Mouse (Mus musculus) liver, embryonic 13.5 days (tissue): ENCODE data around the gene Slc2a6. TPM values are rescaled to one million over a fixed set of nuclear protein-coding genes. Genes with fewer than 3 reads are reported as not detected.

Experiments used
- ATAC-seq: fragments of 200-750 bp; cut with Nextera tagmentation; 2 replicates; pipeline ENCODE4 v1.8.0; 2017; ENCODE audit warnings: low read depth, mild to moderate bottlenecking, moderate number of reproducible peaks, moderate library complexity
- DNase-seq: peaks from one replicate; pipeline ENCODE4 v3.0.0; 2022
- H3K27ac ChIP-seq: fragments of 300-500 bp; sonication (generic); 2 replicates; pipeline ENCODE4 v1.5.1; 2015; ENCODE audit warnings: moderate library complexity, mild to moderate bottlenecking, inconsistent platforms
- H3K27me3 ChIP-seq: fragments of 300-500 bp; sonication (generic); 2 replicates; pipeline ENCODE4 v1.6.1; 2015; ENCODE audit warnings: mild to moderate bottlenecking, inconsistent platforms
- H3K36me3 ChIP-seq: fragments of 300-500 bp; sonication (generic); 2 replicates; pipeline ENCODE4 v1.6.1; 2015; ENCODE audit warnings: mild to moderate bottlenecking, inconsistent platforms
- H3K4me1 ChIP-seq: fragments of 300-500 bp; sonication (generic); replicated peaks from 2 replicates; pipeline ENCODE4 v1.6.1; 2015; ENCODE audit warnings: inconsistent platforms
- H3K4me2 ChIP-seq: fragments of 300-500 bp; sonication (generic); 2 replicates; pipeline ENCODE4 v1.6.1; 2015; ENCODE audit warnings: inconsistent platforms, mild to moderate bottlenecking, moderate library complexity
- H3K4me3 ChIP-seq: fragments of 300-500 bp; sonication (generic); replicated peaks from 2 replicates; pipeline ENCODE4 v1.5.1; 2015; ENCODE audit warnings: mild to moderate bottlenecking, inconsistent platforms
- H3K9ac ChIP-seq: fragments of 300-500 bp; sonication (generic); 2 replicates; pipeline ENCODE4 v1.6.1; 2015; ENCODE audit warnings: mild to moderate bottlenecking, inconsistent platforms
- H3K9me3 ChIP-seq: fragments of 300-500 bp; sonication (generic); replicated peaks from 2 replicates; pipeline ENCODE4 v1.6.1; 2016; ENCODE audit warnings: inconsistent platforms
- WGBS: fragments of 180-500 bp; shearing (Covaris S2); methylation state at CpG from one replicate; pipeline ENCODE4 v1.1.7; 2015; ENCODE audit not compliant: insufficient replicate concordance; 5-methylcytosine and 5-hydroxymethylcytosine counted together
- polyA plus RNA-seq: library from polyadenylated mRNA; unstranded; fragments of >200 nt; fragmentation: Nextera tagmentation; extraction: Ambion mirVana; gene quantifications from 2 replicates; pipeline ENCODE4 v1.2.1, GENCODE M21; 2015

Slc2a6 gene
- polyA plus RNA-seq, 1 experiment from 2014 or later: 0.20 TPM

DNA sequence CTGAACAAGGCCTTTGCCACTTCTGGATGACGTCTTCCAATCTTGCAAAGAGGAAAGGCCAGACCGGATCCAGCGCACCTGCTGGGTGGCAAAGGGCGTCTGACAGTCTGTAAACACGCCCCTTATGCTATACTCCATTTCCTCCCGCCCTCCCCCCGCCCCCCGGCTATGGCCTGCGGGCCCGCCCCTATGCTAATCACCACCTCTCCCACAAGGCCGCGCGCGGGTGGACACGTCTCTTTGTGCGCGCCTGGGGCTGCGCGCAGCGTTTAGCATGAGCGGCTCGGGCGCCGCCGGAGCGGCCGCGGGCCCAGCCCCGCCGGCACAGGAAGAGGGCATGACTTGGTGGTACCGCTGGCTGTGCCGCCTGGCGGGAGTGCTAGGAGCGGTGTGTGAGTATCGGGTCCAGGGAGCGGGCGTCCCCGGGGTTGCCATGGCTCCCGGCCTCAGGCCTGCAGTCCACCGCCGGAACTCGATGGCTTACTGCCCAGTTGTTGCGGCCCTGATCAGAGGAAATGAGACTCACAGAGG is 18.0 kb downstream of the Slc2a6 start, which contains the start of gene Cacfd1:
Gene Cacfd1, plus strand, starts transcription at position 213 of the 531 bp plus-strand sequence.
- H3K4me3 ChIP-seq: peak within 1 kb of the TSS; percentile 70
- H3K9ac ChIP-seq: peak within 1 kb of the TSS; percentile 84
- peak within 1 kb of the TSS; percentile 80 for H3K4me2 ChIP-seq
- peak; percentile 93 for ATAC-seq
- H3K27me3 ChIP-seq: no peaks in the 10 kb centered on the region
- WGBS: under 1% methylated on average over 43 of the region's 43 CpGs
- H3K9me3 ChIP-seq: no peaks in the 10 kb centered on the region
- H3K4me1 ChIP-seq: peaks cover 22% of the 10 kb centered on the region
- H3K36me3 ChIP-seq: peaks cover 10% of the 10 kb centered on the region
- DNase-seq: peak; percentile 78
- peak within 1 kb of the TSS; percentile 43 for H3K27ac ChIP-seq

DNA sequence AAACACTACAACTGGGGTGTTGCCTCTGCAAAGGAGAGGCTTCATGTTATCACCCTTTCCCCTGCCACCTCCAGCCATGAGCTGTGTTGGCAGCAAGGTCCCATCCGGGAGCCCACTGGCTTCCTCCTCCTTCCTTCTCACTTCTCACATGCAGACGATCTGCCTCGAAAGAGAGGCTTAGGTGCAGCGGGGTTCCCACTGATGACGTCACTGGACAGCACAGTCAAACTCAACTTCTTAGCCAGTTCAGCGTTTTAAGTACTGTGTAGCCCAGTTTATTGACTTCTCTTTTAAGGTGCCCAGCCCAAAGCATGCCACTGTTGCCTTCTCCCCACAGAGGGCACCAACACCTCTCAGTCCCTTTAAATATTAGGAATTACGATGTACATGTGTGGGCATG is 20.1 kb downstream of the Slc2a6 start:
- ATAC-seq (no peak), DNase-seq (no peak)
- H3K27ac ChIP-seq: no peak overlapping the region
- 59% methylated on average over 7 of the region's 7 CpGs for WGBS
- no peaks in the 10 kb centered on the region for H3K36me3 ChIP-seq
- H3K4me1 ChIP-seq: peaks cover 22% of the 10 kb centered on the region
- H3K4me3 ChIP-seq: no peak overlapping the region
- H3K9ac ChIP-seq: no peak overlapping the region
- H3K27me3 ChIP-seq: no peaks in the 10 kb centered on the region
- H3K9me3 ChIP-seq: no peaks in the 10 kb centered on the region
- H3K4me2 ChIP-seq: no peak overlapping the region

DNA sequence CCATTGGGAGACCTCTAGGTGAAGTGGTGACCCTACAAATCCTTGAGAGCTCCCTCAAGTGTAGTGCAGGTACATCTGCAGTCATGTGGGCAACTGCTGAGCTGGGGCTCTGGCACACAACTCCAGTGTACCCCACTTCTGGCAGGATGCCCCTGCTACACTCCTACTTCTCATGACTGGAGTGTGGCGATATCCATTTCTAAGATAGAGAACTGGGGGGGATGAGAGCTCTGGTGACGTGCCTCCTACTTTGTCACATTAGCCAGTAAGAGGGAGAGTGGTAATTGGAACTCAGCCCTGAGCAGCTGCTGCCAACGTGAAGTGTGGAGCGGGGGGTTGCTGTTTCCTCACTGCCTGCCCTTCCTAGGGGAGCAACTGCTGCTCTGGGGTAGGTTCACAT is 21.5 kb downstream of the Slc2a6 start:
- Histone ChIP-seq H3K9ac (no peak overlapping the region), H3K9me3 (no peaks in the 10 kb centered on the region), H3K27me3 (no peaks in the 10 kb centered on the region), H3K4me3 (no peak overlapping the region), H3K36me3 (no peaks in the 10 kb centered on the region), H3K4me1 (peaks cover 19% of the 10 kb centered on the region), H3K27ac (no peak overlapping the region), H3K4me2 (no peak overlapping the region)
- 51% methylated on average over 4 of the region's 4 CpGs for WGBS
- ATAC-seq: no peak
- no peak for DNase-seq

DNA sequence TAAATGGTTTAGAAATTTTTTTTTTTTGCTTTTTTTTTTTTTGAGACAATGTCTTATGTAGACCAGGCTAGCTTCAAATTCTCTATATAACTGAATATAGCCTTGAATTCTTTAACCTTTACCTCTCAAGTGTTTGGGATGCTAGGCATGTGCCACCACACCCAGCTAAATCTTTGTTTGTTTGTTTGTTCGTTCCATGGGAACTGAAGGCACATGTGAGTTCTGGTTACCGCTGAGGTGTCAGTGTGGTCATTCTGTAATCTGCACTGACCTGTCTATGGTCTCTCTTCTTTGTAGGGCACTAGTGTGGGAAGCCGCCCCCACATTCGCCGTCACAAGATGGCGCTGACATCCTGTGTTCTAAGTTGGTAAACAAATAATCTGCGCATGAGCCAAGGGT is 29.8 kb downstream of the Slc2a6 start:
- Histone ChIP-seq H3K27ac (no peak overlapping the region), H3K4me2 (no peak overlapping the region), H3K9ac (no peak overlapping the region), H3K4me3 (no peak overlapping the region), H3K4me1 (peaks cover 6% of the 10 kb centered on the region), H3K9me3 (no peaks in the 10 kb centered on the region), H3K27me3 (no peaks in the 10 kb centered on the region), H3K36me3 (no peaks in the 10 kb centered on the region)
- no peak for DNase-seq
- no peak for ATAC-seq
- 66% methylated on average over 7 of the region's 7 CpGs for WGBS

DNA sequence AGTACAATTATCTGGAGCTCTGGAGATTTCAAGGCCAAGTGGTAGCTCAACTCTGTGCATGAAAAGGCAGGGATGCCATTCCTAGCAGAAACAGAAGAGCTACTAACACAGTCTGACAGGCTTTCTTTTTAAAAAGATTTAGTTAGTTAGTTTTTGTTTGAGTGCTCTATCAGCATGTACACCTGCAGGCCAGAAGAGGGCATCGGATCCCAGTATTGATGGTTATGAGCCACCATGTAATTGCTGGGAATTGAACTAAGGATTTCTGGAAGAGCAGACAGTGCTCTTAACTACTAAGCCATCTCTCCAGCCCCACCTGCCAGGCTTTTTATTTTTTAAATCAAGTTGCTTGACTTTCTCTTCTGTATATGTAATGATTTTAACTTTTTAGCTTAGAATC is 30.3 kb downstream of the Slc2a6 start:
- Histone ChIP-seq H3K27ac (no peak overlapping the region), H3K27me3 (no peaks in the 10 kb centered on the region), H3K9ac (no peak overlapping the region), H3K4me1 (peaks cover 6% of the 10 kb centered on the region), H3K36me3 (no peaks in the 10 kb centered on the region), H3K4me2 (no peak overlapping the region), H3K4me3 (no peak overlapping the region), H3K9me3 (no peaks in the 10 kb centered on the region)
- ATAC-seq: no peak
- 83% methylated on average over 1 of the region's 1 CpGs for WGBS
- no peak for DNase-seq

DNA sequence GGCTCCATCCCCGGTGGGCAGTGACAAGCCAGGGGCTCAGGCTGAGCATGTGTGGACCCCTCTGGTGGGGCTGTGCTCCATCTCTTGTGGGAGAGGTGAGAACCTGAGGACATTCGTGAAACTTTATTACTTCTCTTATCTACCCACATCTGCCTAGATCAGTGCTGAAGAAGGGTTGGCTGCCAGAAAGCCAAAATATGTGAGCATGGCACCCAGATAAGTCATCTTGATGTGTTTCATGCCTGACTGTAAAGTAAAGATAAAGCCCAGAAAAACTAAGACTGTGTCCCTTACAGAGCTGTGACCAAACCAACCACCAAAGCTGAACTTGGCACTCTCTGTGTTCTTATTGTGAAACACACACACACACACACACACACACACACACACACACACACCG is 33.9 kb downstream of the Slc2a6 start:
- H3K9me3 ChIP-seq: no peaks in the 10 kb centered on the region
- WGBS: 53% methylated on average over 3 of the region's 3 CpGs

DNA sequence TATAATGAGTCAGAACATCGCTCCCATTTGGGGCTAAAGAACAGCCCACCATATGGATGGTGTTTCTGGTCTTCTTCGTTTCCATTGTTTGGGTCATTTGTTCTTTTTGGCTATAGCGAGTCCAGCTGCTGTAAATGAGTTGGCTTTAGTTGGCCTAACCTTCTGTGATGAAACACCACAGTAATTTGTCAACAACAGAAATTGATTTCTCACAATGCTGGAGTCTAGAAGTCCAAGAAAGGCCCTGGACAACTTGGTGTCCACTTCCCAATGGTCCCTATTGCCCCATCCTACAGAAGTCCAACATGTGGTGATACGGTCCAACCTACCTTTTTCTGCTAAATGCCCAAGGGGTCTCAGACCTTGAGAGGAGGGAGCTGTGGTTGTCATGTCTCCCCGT is 43.2 kb downstream of the Slc2a6 start:
- ATAC-seq: no peak
- no peak overlapping the region for H3K4me3 ChIP-seq
- H3K36me3 ChIP-seq: no peaks in the 10 kb centered on the region
- 64% methylated on average over 5 of the region's 5 CpGs for WGBS
- no peaks in the 10 kb centered on the region for H3K9me3 ChIP-seq
- no peak overlapping the region for H3K4me2 ChIP-seq
- no peak overlapping the region for H3K27ac ChIP-seq
- no peak for DNase-seq
- no peak overlapping the region for H3K9ac ChIP-seq
- no peaks in the 10 kb centered on the region for H3K27me3 ChIP-seq
- 0 out of 2 replicates have a peak, but pooled peaks cover 9% of the 10 kb centered on the region for H3K4me1 ChIP-seq

More for the DNA sequence above, 33.9 kb downstream of the Slc2a6 start:
- no peaks in the 10 kb centered on the region for H3K27me3 ChIP-seq
- H3K4me1 ChIP-seq: peaks cover 6% of the 10 kb centered on the region
- no peaks in the 10 kb centered on the region for H3K36me3 ChIP-seq
- H3K4me3 ChIP-seq: no peak overlapping the region
- no peak for ATAC-seq
- no peak overlapping the region for H3K9ac ChIP-seq
- DNase-seq: no peak
- H3K27ac ChIP-seq: no peak overlapping the region
- H3K4me2 ChIP-seq: no peak overlapping the region

DNA sequence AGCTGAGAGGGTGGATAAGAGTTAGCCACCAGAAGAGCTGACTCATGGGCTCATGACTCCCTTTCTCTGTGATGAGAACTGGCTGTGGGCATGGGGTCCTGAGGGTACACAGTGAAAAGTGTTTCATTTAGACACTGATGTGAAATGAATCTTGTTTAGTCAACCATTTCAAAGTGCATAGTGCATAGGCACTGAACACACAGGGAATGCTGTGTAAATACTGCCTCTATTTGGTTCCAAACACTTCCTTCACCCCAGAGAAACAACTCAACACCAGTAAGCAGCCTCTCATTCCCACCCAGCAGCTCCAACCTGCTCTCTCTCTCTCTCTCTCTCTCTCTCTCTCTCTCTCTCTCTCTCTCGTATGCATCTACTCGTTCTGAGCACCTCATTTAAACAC is 43.6 kb downstream of the Slc2a6 start:
- DNase-seq: no peak
- H3K9ac ChIP-seq: no peak overlapping the region
- no peak overlapping the region for H3K4me3 ChIP-seq
- H3K4me2 ChIP-seq: no peak overlapping the region
- no peaks in the 10 kb centered on the region for H3K9me3 ChIP-seq
- H3K27ac ChIP-seq: no peak overlapping the region
- 45% methylated on average over 2 of the region's 2 CpGs for WGBS
- H3K4me1 ChIP-seq: 0 out of 2 replicates have a peak, but pooled peaks cover 9% of the 10 kb centered on the region
- no peaks in the 10 kb centered on the region for H3K27me3 ChIP-seq
- ATAC-seq: no peak
- H3K36me3 ChIP-seq: no peaks in the 10 kb centered on the region

DNA sequence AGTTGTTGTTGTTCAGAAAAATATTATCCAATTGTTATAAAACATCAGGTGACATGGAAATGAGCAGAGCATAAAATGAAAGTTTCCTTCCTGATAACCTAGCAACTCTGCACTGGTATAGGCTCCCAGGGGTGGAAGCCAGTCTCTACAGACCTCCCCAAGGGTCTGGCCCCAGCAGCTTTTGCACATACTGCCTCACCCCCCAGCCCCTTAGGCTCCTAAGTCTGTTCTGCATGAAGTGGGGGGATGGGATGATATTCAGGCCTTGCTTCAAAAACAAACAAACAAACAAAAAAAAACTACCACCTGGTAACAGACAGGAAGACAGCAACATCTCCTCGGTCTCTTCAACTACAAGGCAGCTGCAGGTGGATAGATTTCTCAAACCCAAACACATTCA is 47.4 kb downstream of the Slc2a6 start:
- Histone ChIP-seq H3K27ac (no peak overlapping the region), H3K36me3 (no peaks in the 10 kb centered on the region), H3K27me3 (no peaks in the 10 kb centered on the region), H3K4me2 (no peak overlapping the region), H3K4me3 (no peak overlapping the region), H3K9ac (no peak overlapping the region), H3K9me3 (no peaks in the 10 kb centered on the region), H3K4me1 (0 out of 2 replicates have a peak, but pooled peaks cover 9% of the 10 kb centered on the region)
- 53% methylated on average over 1 of the region's 1 CpGs for WGBS
- DNase-seq (no peak), ATAC-seq (no peak)

DNA sequence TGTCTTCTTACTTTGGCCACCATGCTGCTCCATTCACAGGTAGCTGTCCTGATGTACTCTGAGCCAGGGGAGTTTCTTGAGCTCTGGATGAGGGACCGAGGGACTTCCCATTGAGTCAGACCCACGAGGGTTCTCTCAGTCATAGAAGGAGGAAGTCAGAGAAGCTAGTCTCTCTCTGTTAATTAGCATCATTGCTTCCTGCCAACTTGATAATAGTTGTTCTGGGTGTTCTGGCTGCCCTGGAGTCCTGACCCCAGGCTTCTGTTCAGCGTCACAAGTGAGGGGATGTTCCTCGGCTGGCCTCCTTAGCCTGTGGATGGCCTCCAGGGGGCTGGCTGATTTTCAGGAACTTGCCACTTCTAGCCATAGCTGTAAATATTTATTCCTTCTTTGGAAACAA is 53.8 kb downstream of the Slc2a6 start:
- WGBS: 18% methylated on average over 4 of the region's 4 CpGs
- Histone ChIP-seq H3K27me3 (peaks cover 4% of the 10 kb centered on the region; the same call in 1 of the 2 replicates), H3K4me3 (no peak overlapping the region), H3K36me3 (no peaks in the 10 kb centered on the region), H3K4me2 (no peak overlapping the region), H3K9ac (no peak overlapping the region), H3K4me1 (peaks cover 12% of the 10 kb centered on the region), H3K27ac (peak overlapping the region; percentile 55), H3K9me3 (no peaks in the 10 kb centered on the region)
- DNase-seq: no peak
- ATAC-seq: no peak

DNA sequence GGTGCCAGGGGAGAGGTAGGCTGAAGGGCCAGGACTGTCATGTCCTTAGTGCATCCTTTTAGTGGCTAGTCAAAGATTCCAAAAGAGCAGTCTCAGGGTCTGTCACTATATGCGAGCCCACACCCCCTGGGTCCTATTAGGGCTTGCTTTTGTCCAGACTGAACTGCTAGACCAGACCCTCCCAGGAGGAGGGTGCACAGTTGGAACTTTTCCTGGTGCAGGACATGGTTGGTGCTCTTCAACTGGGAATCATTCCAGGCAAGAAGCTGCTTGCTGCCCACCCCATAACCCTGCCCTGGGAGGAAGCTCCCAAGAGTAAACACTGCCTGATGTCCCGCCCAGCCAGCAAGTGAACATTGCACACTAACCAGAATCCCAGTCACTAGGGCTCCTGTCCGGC is 54.7 kb downstream of the Slc2a6 start, which contains the start of gene Adamts13:
Gene Adamts13, plus strand, starts transcription at position 301 of the 400 bp plus-strand sequence.
- DNase-seq: no peak
- Histone ChIP-seq H3K36me3 (no peaks in the 10 kb centered on the region), H3K27me3 (peaks cover 4% of the 10 kb centered on the region; the same call in 1 of the 2 replicates), H3K4me2 (no peak within 1 kb of the TSS), H3K4me3 (0 out of 2 replicates have a peak within 1 kb of the TSS, but pooled peaks have one; percentile 2), H3K27ac (peak within 1 kb of the TSS; percentile 55), H3K9me3 (no peaks in the 10 kb centered on the region), H3K4me1 (peaks cover 12% of the 10 kb centered on the region), H3K9ac (no peak within 1 kb of the TSS)
- ATAC-seq: peak; percentile 41
- 47% methylated on average over 3 of the region's 3 CpGs for WGBS
